Mouse (Mus musculus) brain, adult 2 months (tissue): ENCODE data around the gene Tead2.
A peak's percentile ranks its signal among the peaks of the same experiment; 100 is the strongest.

Experiments used
- DNase-seq: peaks from one replicate; pipeline ENCODE4 v3.0.0; 2011; ENCODE audit warnings: low read depth, low spot score

Tead2 gene

GRCm38 (mm10) chr7:45215673-45216441, at the start of gene Tead2:
TSS of gene Tead2 (plus strand) at chr7:45215753.
- DNase-seq, result no peak

GRCm38 (mm10) chr7:45166950-45167401, 48.6 kb upstream of the Tead2 start:
- DNase-seq, result peak; percentile 89

- DNase-seq, result peak; percentile 88
These were observed 47.6 kb upstream of the Tead2 start for GRCm38 (mm10) chr7:45167761-45168445.

- DNase-seq, result peak; percentile 42
These were observed 46.9 kb upstream of the Tead2 start for GRCm38 (mm10) chr7:45168656-45169055.

DNA sequence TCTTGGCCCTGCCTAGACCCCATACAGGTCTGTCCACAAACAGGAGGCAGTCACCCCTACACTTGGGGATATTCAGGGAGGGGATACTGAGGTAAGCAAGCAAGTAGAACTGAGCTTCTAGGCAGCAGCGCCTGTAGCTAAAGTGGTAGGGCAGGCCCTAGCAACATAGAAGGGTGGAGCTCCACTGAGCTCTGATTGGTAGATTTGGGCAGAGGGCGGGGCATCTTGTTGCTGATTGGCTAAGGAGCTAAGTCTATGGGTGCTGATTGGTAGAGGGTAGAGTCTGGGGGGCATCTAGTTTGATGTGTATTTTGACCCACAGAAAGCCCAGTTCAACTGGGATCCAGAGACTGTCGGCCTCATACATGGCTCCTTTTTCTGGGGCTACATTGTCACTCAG, 46.1 kb upstream of the Tead2 start:
- peak; percentile 86 for DNase-seq

- DNase-seq, result no peak
These were observed 42.6 kb upstream of the Tead2 start for GRCm38 (mm10) chr7:45172974-45173373.

- peak; percentile 69 for DNase-seq
These were observed 41.8 kb upstream of the Tead2 start for GRCm38 (mm10) chr7:45173772-45174171.

DNA sequence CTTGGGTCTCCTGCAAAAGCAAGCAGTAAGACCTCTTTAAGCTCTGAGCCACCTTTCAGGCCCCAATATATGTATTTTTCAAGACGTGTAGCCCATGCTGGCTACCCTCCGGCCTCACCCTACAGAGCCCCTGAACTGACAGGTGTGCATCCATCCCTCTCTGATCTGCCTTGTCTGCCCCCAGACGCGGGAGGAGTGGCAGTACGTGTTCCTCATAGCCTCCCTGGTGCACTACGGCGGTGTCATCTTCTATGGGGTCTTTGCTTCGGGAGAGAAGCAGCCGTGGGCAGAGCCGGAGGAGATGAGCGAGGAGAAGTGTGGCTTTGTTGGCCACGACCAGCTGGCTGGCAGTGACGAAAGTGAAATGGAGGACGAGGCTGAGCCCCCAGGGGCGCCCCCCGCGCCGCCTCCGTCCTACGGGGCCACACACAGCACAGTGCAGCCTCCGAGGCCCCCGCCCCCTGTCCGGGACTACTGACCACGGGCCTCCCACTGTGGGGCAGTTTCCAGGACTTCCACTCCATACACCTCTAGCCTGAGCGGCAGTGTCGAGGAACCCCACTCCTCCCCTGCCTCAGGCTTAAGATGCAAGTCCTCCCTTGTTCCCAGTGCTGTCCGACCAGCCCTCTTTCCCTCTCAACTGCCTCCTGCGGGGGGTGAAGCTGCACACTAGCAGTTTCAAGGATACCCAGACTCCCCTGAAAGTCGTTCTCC, 40.8 kb upstream of the Tead2 start:
- DNase-seq, result no peak

- DNase-seq, result no peak
These were observed 40.2 kb upstream of the Tead2 start for GRCm38 (mm10) chr7:45175398-45175797.

- DNase-seq, result no peak
These were observed 39.6 kb upstream of the Tead2 start for GRCm38 (mm10) chr7:45175929-45176328.

DNA sequence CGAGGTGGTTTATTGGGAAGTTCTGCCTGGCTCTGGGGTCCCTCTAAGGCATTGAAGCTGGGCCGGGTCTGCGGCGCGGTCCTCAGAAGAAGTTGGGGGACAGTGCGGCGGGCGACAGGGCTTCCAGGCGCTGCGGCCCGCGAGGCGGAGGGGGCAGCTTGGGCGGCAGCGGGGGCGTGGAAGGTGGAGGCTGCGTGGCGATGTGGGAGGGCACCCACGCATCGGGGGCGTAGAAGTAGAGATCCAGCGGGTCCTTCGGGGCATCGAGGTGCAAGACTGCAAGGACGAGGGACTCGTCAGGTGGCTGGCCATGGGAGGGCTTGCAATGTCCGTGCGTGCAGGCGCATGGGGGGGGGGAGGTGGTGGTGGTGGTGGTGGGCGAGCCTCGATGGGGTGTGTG, 39.2 kb upstream of the Tead2 start:
- DNase-seq, result no peak

DNA sequence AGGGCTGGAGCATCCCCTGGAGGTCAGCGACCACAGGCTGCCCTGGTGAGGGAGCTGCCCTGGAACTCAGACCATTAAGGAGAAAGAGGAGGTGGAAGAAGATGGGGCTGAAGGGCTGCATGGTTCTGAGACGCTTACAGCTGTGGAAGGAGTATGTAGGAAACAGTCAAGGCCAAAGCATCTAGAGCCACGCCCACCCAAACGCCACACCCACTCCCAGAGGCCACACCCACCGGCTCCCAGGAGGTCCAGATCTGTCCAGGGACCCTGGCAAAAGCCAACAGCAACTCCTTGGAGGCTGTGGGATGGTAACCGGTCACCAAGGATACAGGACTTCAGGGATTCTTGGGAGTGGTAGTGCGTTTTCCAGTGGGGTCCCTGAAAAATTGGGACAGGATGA, 37.0 kb upstream of the Tead2 start:
- no peak for DNase-seq

GRCm38 (mm10) chr7:45179469-45179868, 36.1 kb upstream of the Tead2 start, which contains the start of gene Gfy:
TSS of gene Gfy (minus strand) at chr7:45179569.
- no peak for DNase-seq

- DNase-seq, result no peak
These were observed 34.6 kb upstream of the Tead2 start, which contains the start of gene Pth2 for GRCm38 (mm10) chr7:45180896-45181477. TSS of gene Pth2 (plus strand) at chr7:45180995.

- no peak for DNase-seq
These were observed 34.0 kb upstream of the Tead2 start for GRCm38 (mm10) chr7:45181540-45181939.

GRCm38 (mm10) chr7:45182199-45182601, 33.4 kb upstream of the Tead2 start:
- peak; percentile 96 for DNase-seq

DNA sequence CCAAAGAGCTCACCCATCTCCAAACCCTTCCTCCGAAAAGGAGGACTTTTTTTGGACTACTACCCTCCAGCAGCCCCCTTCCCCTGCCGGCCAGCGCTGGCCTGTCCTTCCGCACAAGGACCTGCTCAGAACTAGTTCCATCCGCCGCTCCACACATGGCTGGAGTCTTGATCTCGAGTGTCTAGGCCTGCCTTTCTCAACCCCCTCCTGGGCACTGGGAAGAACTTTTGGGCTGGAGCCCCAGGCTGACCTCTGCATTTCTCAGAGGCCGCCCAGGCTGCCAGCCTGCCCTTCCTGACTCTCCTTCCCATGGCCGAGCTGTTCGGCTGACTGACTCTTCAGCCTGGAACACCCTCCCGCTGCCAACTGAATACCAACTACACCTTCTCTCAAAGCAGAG, 32.9 kb upstream of the Tead2 start:
- DNase-seq, result peak; percentile 50

DNA sequence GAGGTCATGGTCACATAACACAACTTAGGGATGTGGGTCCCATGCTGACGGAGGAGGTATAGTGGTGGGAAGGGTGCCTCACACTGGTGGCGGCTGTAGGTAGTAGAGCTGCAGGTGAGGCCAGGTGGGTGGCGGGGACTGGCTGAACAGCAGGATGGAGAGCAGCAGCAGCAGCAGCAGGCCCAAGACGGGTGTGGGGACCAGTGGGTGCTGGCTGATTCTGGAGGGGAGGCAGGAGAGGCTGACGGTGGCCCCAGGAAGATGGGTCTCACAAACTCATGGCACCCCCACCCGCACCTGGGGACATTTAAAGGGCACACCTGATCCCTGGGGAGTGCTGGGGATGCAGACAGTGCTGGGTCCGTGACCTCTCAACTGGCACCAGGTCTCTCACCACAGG, 31.9 kb upstream of the Tead2 start:
- no peak for DNase-seq

DNA sequence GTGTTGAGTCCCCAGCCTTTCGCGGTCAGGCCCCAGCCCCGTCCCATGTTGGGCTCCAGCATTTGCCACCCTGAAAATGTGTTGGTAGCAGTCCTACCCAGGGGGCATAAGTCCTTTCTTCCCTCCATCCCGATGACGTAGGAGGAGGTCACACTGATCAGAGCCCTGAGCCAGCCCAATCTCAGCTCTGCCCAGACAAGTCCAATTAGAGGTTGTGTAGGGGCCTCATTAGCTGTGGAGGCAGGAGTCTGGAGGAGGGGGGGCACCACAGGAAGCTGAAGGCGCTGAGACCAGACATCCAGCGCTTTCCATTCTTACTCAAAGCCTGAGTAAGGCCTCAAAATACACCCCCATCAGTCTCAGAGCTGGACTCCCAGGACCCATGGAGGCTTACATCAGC, 29.6 kb upstream of the Tead2 start:
- DNase-seq, result no peak

DNA sequence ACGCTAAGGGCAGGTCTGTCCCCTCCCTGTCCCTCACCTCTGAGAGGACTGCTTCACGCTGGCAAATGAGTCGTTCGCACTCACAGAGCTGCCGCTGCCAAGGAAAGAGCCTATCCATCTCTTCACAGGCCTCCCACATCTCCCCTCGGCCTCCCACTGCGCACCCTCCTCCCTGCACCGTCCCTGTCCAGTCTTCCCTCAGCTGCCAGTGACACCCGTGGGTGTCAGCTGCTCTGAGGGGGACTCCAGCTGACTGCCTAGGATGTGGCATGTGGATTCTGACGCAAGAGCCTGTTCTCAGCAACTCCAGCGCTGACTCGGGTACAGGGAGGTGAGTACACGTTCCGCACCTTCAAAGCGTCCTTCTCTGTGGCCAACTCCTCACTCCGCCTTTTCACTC, 26.0 kb upstream of the Tead2 start:
- DNase-seq, result peak; percentile 82

DNA sequence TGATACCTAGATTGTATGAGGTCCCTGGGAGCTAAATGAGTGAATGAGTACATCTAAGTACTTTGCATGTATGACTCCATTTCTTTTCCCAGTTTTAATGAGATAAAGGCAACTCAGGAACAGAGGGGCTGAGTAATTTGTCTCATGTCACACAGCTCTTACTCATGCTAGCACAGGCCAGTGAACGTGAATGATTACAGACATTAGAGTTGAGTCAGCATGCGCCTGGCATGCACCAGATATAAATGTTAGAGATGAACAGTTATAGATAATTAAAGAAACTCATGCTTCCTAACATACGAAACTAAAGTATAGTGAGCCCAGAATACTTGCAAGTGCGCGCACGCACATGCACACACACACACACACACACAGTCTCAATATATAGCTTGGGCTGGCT, 25.4 kb upstream of the Tead2 start:
- peak; percentile 56 for DNase-seq

GRCm38 (mm10) chr7:45191161-45191560, 24.4 kb upstream of the Tead2 start:
- no peak for DNase-seq
